Mouse (Mus musculus): ENCODE data around the gene Abcc12.

DNA sequence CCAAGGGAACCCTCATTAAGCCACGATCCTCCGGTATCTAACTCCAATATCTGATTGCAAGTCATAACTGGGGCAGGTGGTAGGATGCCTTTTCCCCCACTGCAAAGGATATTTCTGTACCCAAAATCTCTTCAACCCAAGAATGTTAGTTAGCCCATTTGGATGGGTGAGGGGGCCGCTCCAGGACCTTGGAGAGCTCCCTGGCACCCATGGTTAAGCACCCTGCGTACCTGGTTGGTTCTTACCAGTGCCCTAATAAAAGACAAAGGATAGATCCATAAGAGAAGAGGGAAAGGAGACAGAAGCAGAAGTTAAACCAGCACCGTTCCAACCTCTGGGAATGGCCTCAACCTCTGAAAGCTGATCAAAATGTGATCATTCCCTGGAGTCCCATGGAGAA lies 67.6 kb downstream of the Abcc12 start:
- no peak for TF ChIP-seq CTCF (IDR thresholded peaks at IDR 0.05; ENCODE audit: control insufficient read depth, insufficient read depth, insufficient replicate concordance, low read depth, low read length)
- TF ChIP-seq POLR2A (IDR thresholded peaks at IDR 0.05; ENCODE audit: control insufficient read depth, low read depth, low read length), result no peak
